Mouse (Mus musculus) layer of hippocampus, postnatal 14 days (tissue): ENCODE measurements around the gene Ryk. TPM values are rescaled to one million over a fixed set of nuclear protein-coding genes. Genes with fewer than 3 reads are reported as not detected.

Experiments used
- DNase-seq, 2 experiments: peaks; one replicate each; pipeline ENCODE4 v3.0.0; 2021 to 2022; ENCODE audit warnings: low spot score in 2 of 2, mixed read lengths in 1 of 2
- total RNA-seq, 2 experiments: library from RNA; stranded (reverse); gene quantifications; 2 replicates each; pipeline ENCODE4 v1.2.3; 2021

Gene Ryk
- total RNA-seq, 2 experiments from 2014 or later, result 36.0 to 40.0 TPM

DNA sequence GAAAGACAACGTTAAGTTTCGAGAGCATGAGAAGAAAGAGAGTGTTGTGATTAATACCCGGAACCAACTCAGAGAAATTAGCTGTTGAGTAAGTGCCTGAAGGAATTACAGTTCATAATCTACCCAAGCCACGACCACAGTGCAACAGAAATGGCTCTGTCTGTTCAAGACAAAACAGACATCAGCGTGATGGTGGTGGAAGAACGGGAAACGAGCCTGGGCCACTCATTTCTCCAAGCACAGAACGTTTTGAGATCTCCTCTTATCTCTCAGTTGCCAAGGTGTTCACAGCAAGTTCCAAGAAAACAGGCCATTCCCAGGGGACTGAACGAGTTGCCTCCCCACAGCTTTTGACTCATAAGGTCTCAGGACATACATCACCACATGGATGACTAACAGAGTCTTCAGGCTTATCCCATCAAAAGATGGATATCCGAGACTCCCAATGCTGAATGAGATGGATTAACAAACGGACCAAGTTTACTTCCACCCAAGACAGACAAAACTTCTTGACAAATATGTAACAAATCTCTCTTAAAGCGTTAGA, 111.8 kb downstream of the Ryk start:
- no peak for DNase-seq

DNA sequence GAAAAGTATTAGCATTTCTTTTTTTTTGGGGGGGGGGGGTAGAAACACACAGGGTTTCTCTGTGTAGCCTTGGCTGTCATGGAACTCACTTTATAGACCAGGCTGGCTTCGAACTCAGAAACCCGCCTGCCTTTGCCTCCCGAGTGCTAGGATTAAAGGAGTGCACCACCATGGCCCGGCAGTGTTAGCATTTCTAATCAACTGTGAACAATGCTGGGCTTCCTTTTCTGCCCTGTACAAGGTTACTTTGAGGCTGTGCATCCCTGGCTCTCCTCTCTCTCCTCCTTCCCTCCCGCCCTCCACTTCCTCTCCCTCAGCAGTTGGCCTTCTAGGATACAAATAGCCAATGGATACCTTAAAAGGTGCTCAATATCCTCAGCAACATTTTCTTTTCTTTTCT, 114.0 kb downstream of the Ryk start:
- DNase-seq, result no peak

GRCm38 (mm10) chr9:102951091-102951994, 116.6 kb downstream of the Ryk start:
- DNase-seq, result no peak

DNA sequence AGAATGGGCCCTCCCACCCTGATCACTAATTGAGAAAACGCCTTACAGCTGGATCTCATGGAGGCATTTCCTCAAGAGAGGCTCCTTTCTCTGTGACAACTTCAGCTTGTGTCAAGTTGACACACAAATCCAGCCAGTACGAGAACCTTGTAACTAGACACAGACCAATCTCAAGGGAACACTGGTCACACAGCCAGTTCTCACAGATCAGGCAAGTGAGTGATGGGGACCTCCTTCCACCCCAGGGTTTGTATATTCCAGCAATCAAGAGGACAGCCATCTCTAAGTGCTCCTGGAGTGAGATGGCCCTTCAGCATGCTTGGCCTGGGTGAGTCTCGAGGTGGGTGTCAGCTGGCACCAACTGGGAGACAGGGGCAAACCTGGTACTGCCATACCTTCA, 121.1 kb downstream of the Ryk start:
- DNase-seq, result no peak

Other genes with a start within 250 kb of the Ryk start
- 100 to 1,000 TPM; 106 TPM for gene Anapc13, start 208.6 kb upstream of the Ryk start, total RNA-seq
- 10 to 100 TPM; 28.1 to 28.3 TPM for gene Cep63, start 208.4 kb upstream of the Ryk start, total RNA-seq
- 10 to 100 TPM; 23.3 to 25.3 TPM for gene Amotl2, start 118.2 kb upstream of the Ryk start, total RNA-seq
- 1 to 10 TPM; 5.3 to 5.8 TPM for gene Slco2a1, start 153.8 kb downstream of the Ryk start, total RNA-seq